Mouse (Mus musculus): ENCODE data around the gene Hormad1.

DNA sequence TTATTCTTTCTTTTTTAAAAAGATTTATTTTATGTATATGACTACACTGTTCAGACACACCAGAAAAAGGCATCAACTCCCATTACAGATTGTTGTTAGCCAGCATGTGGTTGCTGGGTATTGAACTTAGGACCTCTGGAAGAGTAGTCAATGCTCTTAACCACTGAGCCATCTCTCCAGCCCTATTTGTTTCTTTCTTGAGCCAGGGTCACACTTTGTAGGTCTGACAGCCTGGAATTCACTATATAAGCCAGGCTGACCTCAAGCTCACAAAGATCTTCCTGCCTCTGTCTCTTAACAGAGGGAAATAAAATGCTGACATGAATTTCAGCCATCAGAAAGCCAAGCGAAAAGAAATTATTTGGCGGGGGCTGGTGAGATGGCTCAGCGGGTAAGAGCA is 10.1 kb downstream of the Hormad1 start:
- TF ChIP-seq CTCF (IDR thresholded peaks at IDR 0.05; ENCODE audit: borderline replicate concordance, insufficient read depth, low read length), result no peak
- no peak for TF ChIP-seq POLR2A (IDR thresholded peaks at IDR 0.05; ENCODE audit: low read depth, low read length)
